Mouse (Mus musculus): ENCODE measurements around the gene Rab5if. TPM values are rescaled to one million over a fixed set of nuclear protein-coding genes. Genes with fewer than 3 reads are reported as not detected.
A peak's percentile ranks its signal among the peaks of the same experiment; 100 is the strongest.
"Not testable (repeated sequence)": the region's sequence is repeated elsewhere in the genome, so short reads cannot be mapped to it uniquely, and the experiment has no call there.

Gene Rab5if
- polyA plus RNA-seq (2014; fragmentation: Nextera tagmentation; extraction: Ambion mirVana): 174 and 176 TPM in 2 replicates

DNA sequence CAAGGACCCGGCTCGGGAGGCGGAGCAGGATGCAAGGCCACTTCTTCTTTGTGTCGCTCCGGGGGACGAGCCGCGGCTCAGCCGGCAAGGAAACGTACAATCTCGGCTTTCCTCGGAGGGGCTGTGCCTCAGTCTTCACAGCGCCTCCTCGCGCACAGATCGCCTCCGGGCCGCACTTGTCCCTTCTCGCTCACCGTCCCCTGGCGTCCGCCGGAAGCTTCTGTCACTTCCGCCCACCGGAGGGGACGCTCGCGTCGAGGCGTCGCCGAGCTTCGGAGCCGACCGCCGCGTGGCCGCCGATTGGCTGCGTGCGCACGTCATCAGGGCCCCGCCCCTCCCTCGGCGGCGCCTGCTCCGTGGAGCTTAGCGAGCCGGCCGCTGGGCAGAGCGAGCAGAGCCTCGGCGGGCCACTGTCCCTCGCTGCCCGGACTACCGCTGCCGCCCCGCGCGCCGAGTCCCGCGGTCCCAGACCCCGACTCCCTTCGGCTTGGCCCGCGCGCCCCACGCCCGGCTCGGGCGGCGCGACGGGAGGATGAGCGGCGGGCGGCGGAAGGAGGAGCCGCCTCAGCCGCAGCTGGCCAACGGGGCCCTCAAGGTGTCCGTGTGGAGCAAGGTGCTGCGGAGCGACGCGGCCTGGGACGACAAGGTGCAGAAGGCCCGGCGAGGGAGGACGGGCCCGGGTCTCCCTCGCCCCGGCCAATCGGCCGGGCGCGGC, at the start of gene Rab5if:
TSS of gene Rab5if (plus strand) at position 357 of the 715 bp plus-strand sequence.
- Histone ChIP-seq H3K27me3 (ENCODE audit: control insufficient read depth, insufficient read depth, low read length) (no peaks in the 10 kb centered on the region), H3K4me3 (replicated peaks; ENCODE audit: low read length) (peak within 1 kb of the TSS; percentile 66), H3K27ac (peak within 1 kb of the TSS; percentile 90), H3K4me2 (replicated peaks) (peak within 1 kb of the TSS; percentile 86), H3K4me1 (replicated peaks; ENCODE audit: control insufficient read depth, insufficient read depth, low read length) (peaks cover 22% of the 10 kb centered on the region), H3K9ac (peak within 1 kb of the TSS; percentile 83), H3K36me3 (replicated peaks; ENCODE audit: control insufficient read depth, insufficient read depth) (peaks cover 35% of the 10 kb centered on the region), H3K9me3 (ENCODE audit: control insufficient read depth, low read length) (no peaks in the 10 kb centered on the region)
- ATAC-seq (ENCODE audit: low FRiP score) (peak; percentile 96), DNase-seq (ENCODE audit: low spot score) (peak; percentile 98)
- under 1% methylated on average over 89 of the region's 98 CpGs for WGBS

DNA sequence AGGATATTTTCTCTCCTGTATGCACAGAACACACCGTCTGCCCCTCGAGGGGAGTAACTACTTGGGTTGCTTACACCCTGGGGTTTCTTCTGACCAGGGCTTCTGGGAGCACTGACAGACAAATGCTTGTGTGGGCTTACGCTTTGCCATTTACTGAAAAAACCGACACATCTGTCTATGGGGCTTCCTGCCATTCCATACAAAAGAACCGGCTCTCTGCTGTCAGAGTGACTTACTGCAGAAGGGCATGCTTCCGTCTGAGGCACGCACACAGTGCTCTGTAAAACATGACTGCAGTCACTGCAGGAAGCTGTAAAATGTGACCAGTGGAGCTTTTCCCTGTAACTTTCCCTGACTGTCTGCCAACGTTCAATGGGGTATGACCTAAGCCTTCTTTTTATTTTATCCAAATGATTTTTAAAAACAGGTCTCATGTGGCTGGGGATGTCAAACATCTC, 48.6 kb upstream of the Rab5if start:
- Histone ChIP-seq H3K9ac (peak overlapping the region; percentile 39; the same call in 1 of the 2 replicates), H3K36me3 (replicated peaks; ENCODE audit: control insufficient read depth, insufficient read depth) (no peaks in the 10 kb centered on the region), H3K9me3 (ENCODE audit: control insufficient read depth, low read length) (no peaks in the 10 kb centered on the region), H3K27ac (no peak overlapping the region), H3K4me1 (replicated peaks; ENCODE audit: control insufficient read depth, insufficient read depth, low read length) (peaks cover 6% of the 10 kb centered on the region), H3K27me3 (ENCODE audit: control insufficient read depth, insufficient read depth, low read length) (no peaks in the 10 kb centered on the region), H3K4me2 (replicated peaks) (no peak overlapping the region), H3K4me3 (replicated peaks; ENCODE audit: low read length) (no peak overlapping the region)
- WGBS: 4% methylated on average over 8 of the region's 8 CpGs
- ATAC-seq (ENCODE audit: low FRiP score): no peak
- no peak for DNase-seq (ENCODE audit: low spot score)

DNA sequence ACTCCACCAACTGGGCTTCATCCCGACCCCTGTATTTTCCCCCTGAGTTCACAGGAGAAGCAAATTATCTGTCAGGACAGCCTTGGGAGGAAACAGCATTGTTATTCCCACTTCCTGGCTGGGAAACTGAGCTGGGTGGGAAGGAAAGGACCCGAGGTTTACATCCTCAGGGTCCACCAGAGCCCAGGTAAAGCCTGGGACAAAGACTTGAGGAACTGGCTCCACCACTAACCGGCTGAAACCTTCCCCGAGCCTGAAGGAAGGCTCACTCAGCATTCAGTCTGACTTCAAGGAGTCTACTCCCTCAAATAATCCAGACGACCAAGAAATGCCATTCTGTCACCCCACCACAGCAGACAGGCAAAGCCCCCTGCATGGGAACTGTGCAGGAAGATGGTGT, 48.0 kb upstream of the Rab5if start:
- H3K27me3 ChIP-seq (ENCODE audit: control insufficient read depth, insufficient read depth, low read length): no peaks in the 10 kb centered on the region
- DNase-seq (ENCODE audit: low spot score) (no peak), ATAC-seq (ENCODE audit: low FRiP score) (no peak)
- no peaks in the 10 kb centered on the region for H3K9me3 ChIP-seq (ENCODE audit: control insufficient read depth, low read length)
- no peak overlapping the region for H3K9ac ChIP-seq
- H3K4me2 ChIP-seq (replicated peaks): no peak overlapping the region
- no peak overlapping the region for H3K27ac ChIP-seq
- no peak overlapping the region for H3K4me3 ChIP-seq (replicated peaks; ENCODE audit: low read length)
- H3K4me1 ChIP-seq (replicated peaks; ENCODE audit: control insufficient read depth, insufficient read depth, low read length): peaks cover 6% of the 10 kb centered on the region
- H3K36me3 ChIP-seq (replicated peaks; ENCODE audit: control insufficient read depth, insufficient read depth): no peaks in the 10 kb centered on the region
- 39% methylated on average over 5 of the region's 5 CpGs for WGBS

DNA sequence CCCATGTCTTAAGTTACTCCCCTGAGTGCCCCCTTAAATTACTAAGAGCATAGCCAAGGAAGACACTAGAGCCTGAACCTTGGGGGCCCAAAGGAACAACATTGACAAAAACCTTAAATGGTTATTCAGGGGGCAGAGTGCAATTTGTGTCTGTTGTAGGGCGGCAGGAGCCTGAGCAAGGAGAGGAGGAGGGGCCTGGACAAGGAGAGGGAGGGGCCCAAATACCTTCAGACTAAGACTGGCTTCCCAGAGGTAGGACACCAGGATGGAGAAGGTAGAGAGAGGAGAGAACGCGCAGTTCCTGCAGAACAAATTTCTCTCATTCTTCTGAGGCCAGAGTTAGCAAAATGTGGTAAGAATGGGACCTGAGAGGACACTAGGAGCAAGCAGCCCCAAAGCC, 47.5 kb upstream of the Rab5if start:
- Histone ChIP-seq H3K4me3 (replicated peaks; ENCODE audit: low read length) (no peak overlapping the region), H3K4me2 (replicated peaks) (no peak overlapping the region), H3K4me1 (replicated peaks; ENCODE audit: control insufficient read depth, insufficient read depth, low read length) (peaks cover 6% of the 10 kb centered on the region), H3K36me3 (replicated peaks; ENCODE audit: control insufficient read depth, insufficient read depth) (no peaks in the 10 kb centered on the region), H3K27ac (no peak overlapping the region), H3K27me3 (ENCODE audit: control insufficient read depth, insufficient read depth, low read length) (no peaks in the 10 kb centered on the region), H3K9ac (no peak overlapping the region), H3K9me3 (ENCODE audit: control insufficient read depth, low read length) (no peaks in the 10 kb centered on the region)
- ATAC-seq (ENCODE audit: low FRiP score) (no peak), DNase-seq (ENCODE audit: low spot score) (no peak)
- WGBS: 66% methylated on average over 3 of the region's 3 CpGs

DNA sequence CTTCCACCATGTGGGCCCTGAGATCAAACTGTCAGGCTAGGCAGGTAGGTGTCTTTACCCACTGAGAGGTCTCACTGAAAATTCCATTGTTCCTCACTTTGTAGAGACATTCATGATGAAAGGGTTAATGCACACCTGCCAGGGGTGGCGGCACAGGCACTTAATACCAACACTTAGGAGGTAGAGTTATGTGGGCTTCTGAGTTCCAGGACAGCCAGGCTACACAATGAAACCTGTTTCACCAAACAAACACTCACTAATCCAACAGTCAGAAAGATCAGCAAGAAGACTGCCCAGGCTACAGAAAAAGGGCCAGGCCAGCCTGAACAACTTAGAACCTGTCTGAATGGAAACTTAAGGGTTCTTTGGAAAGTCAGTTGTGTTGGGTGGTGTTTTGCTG, 46.8 kb upstream of the Rab5if start:
- Histone ChIP-seq H3K9ac (no peak overlapping the region), H3K27me3 (ENCODE audit: control insufficient read depth, insufficient read depth, low read length) (no peaks in the 10 kb centered on the region), H3K27ac (no peak overlapping the region), H3K4me1 (replicated peaks; ENCODE audit: control insufficient read depth, insufficient read depth, low read length) (peaks cover 6% of the 10 kb centered on the region), H3K4me3 (replicated peaks; ENCODE audit: low read length) (no peak overlapping the region), H3K36me3 (replicated peaks; ENCODE audit: control insufficient read depth, insufficient read depth) (no peaks in the 10 kb centered on the region), H3K9me3 (ENCODE audit: control insufficient read depth, low read length) (no peaks in the 10 kb centered on the region), H3K4me2 (replicated peaks) (no peak overlapping the region)
- 70% methylated on average over 1 of the region's 1 CpGs for WGBS
- ATAC-seq (ENCODE audit: low FRiP score) (no peak), DNase-seq (ENCODE audit: low spot score) (no peak)

DNA sequence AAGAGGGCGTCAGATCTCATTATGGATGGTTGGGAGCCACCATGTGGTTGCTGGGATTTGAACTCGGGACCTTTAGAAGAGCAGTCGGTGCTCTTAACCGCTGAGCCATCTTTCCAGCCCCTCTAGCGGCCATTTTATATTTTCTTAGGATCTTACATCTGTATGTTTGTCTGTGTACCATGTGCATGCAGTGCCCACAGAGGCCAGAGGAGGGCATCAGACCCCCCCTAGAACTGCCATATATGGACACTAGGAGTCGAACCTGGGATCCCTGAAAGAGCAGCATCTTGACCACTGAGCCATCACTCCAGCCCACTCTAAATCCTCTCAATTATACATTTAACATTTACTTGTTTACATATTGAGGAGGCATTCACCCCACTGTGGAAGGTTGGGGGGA, 37.8 kb upstream of the Rab5if start:
- ATAC-seq (ENCODE audit: low FRiP score); H3K36me3 ChIP-seq (replicated peaks; ENCODE audit: control insufficient read depth, insufficient read depth); H3K27me3 ChIP-seq (ENCODE audit: control insufficient read depth, insufficient read depth, low read length); DNase-seq (ENCODE audit: low spot score); H3K4me3 ChIP-seq (replicated peaks; ENCODE audit: low read length); H3K9me3 ChIP-seq (ENCODE audit: control insufficient read depth, low read length); H3K27ac ChIP-seq; H3K4me2 ChIP-seq (replicated peaks); H3K9ac ChIP-seq; H3K4me1 ChIP-seq (replicated peaks; ENCODE audit: control insufficient read depth, insufficient read depth, low read length): not testable (repeated sequence)
- 92% methylated on average over 5 of the region's 6 CpGs for WGBS

DNA sequence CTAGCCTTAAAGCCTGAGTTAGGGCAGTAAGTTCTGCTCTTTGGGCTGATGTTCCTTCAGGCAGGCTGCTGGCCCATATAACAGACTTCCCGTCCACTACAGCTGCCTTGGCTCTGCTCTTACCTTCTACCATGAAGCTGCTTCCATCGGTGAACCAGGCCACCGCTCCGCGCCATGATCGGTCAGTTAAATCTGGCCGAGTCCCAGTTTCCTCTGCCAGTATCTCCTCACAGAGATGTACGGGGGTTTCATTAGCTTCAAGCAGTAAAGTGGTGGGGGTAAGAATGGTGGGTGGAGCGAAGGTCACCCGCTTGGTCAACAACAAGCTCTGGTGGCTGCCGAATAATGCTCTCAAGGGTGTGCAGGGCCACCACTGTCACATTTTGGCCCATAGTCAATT, 28.6 kb upstream of the Rab5if start:
- DNase-seq (ENCODE audit: low spot score) (no peak), ATAC-seq (ENCODE audit: low FRiP score) (no peak)
- H3K4me1 ChIP-seq (replicated peaks; ENCODE audit: control insufficient read depth, insufficient read depth, low read length): no peaks in the 10 kb centered on the region; the same call in 1 of the 2 replicates
- H3K4me3 ChIP-seq (replicated peaks; ENCODE audit: low read length): no peak overlapping the region
- 95% methylated on average over 11 of the region's 11 CpGs for WGBS
- peaks cover 6% of the 10 kb centered on the region; the same call in 1 of the 2 replicates for H3K36me3 ChIP-seq (replicated peaks; ENCODE audit: control insufficient read depth, insufficient read depth)
- H3K27me3 ChIP-seq (ENCODE audit: control insufficient read depth, insufficient read depth, low read length): peaks cover 1% of the 10 kb centered on the region
- no peak overlapping the region for H3K9ac ChIP-seq
- no peaks in the 10 kb centered on the region for H3K9me3 ChIP-seq (ENCODE audit: control insufficient read depth, low read length)
- no peak overlapping the region for H3K4me2 ChIP-seq (replicated peaks)
- no peak overlapping the region for H3K27ac ChIP-seq

DNA sequence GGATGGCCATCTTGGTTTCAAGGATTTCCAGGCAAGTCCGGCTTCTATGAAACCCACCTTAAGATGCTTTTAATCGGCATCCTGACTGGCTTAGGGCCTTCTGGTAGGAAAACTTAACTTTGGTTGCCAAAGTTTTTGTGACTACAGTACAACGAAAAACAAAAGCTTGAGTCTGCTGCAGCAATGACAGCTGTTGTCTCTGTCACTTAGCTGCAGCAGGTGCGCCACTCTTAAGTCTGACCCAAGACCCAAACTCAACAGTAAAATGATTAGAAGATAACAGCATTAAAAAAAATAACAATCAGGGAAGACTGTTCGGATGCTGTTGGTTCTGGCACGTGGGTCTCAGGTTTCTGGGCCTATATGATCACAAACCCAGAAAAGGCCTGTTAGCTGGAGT, 24.1 kb upstream of the Rab5if start:
- peak overlapping the region; percentile 62 for H3K4me3 ChIP-seq (replicated peaks; ENCODE audit: low read length)
- H3K27me3 ChIP-seq (ENCODE audit: control insufficient read depth, insufficient read depth, low read length): peaks cover 19% of the 10 kb centered on the region
- no peaks in the 10 kb centered on the region for H3K36me3 ChIP-seq (replicated peaks; ENCODE audit: control insufficient read depth, insufficient read depth)
- 68% methylated on average over 6 of the region's 6 CpGs for WGBS
- H3K9ac ChIP-seq: no peak overlapping the region
- no peak for ATAC-seq (ENCODE audit: low FRiP score)
- H3K9me3 ChIP-seq (ENCODE audit: control insufficient read depth, low read length): no peaks in the 10 kb centered on the region
- H3K4me1 ChIP-seq (replicated peaks; ENCODE audit: control insufficient read depth, insufficient read depth, low read length): peaks cover 15% of the 10 kb centered on the region; the same call in 1 of the 2 replicates
- H3K4me2 ChIP-seq (replicated peaks): peak overlapping the region; percentile 95
- H3K27ac ChIP-seq: no peak overlapping the region
- DNase-seq (ENCODE audit: low spot score): no peak

DNA sequence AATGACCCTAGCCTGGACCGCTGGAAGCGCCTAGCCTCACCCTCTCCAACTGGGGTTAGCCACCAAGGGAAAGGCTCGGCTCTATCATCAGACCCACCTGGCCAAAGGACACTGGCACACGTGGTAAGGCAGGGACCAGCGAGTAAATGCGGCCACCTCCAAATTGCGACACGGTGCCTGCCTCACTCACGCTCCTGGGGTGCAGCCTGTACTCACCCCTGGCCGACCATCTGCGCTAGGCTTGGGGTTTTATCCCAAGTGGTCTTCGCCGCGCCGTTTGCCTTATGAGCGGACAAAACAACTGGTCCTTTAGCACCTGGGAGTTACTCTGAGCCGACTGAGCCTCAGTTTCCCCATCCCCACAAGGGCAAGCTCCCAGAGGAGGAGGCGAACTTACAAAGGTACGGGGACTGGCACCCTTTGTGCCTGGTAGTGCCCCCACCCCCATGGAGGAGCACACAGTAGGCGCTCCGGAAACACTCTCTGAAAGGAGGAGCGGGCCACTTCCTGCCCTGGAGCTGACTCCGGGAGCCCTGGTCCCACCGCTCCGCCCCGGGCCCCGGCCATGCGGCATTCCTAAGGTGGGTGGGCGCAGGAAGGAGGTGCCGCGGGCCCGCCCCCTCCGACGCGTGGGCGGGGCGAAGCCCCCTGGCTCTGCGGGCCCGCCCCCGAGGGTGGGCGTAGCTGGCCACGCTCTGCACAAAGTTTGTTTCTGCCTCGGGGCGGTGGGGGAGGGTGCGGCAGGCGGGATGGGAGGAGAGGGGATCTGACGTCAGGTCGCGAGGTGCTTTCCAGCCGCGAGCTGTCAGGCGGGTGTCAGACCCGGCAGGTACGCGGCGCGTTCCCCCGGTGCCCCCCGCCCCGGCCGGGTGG, 23.4 kb upstream of the Rab5if start, which contains the start of gene Tgif2:
TSS of gene Tgif2 (plus strand) at position 689 of the 873 bp plus-strand sequence.
- Histone ChIP-seq H3K27me3 (ENCODE audit: control insufficient read depth, insufficient read depth, low read length) (peaks cover 19% of the 10 kb centered on the region), H3K4me1 (replicated peaks; ENCODE audit: control insufficient read depth, insufficient read depth, low read length) (peaks cover 15% of the 10 kb centered on the region; the same call in 1 of the 2 replicates), H3K4me3 (replicated peaks; ENCODE audit: low read length) (peak within 1 kb of the TSS; percentile 62), H3K9ac (peak within 1 kb of the TSS; percentile 69), H3K9me3 (ENCODE audit: control insufficient read depth, low read length) (no peaks in the 10 kb centered on the region), H3K27ac (peak within 1 kb of the TSS; percentile 74), H3K4me2 (replicated peaks) (peak within 1 kb of the TSS; percentile 95), H3K36me3 (replicated peaks; ENCODE audit: control insufficient read depth, insufficient read depth) (no peaks in the 10 kb centered on the region)
- WGBS: 3% methylated on average over 49 of the region's 61 CpGs
- ATAC-seq (ENCODE audit: low FRiP score) (peak; percentile 78), DNase-seq (ENCODE audit: low spot score) (peak; percentile 77)

Measured in hindbrain, embryonic 14.5 days (tissue).